Mouse (Mus musculus): Measurements from ENCODE around the gene Gm128. TPM values are rescaled to one million over a fixed set of nuclear protein-coding genes. Genes with fewer than 3 reads are reported as not detected.

Gene Gm128
- polyA plus RNA-seq, 2 experiments, result 0.12 to 0.19 TPM

GRCm38 (mm10) chr3:95286510-95286909 lies 45.1 kb upstream of the Gm128 start:
- Histone ChIP-seq H3K9me3 (ENCODE audit: control insufficient read depth, low read length) (no peaks in the 10 kb centered on the region), H3K27me3 (ENCODE audit: control insufficient read depth, insufficient read depth, low read length) (no peaks in the 10 kb centered on the region), H3K36me3 (replicated peaks; ENCODE audit: control insufficient read depth, insufficient read depth, low read depth) (peaks cover 2% of the 10 kb centered on the region; the same call in 1 of the 2 replicates), H3K4me2 (ENCODE audit: low read depth) (no peak overlapping the region), H3K9ac (replicated peaks) (no peak overlapping the region), H3K27ac (no peak overlapping the region), H3K4me1 (replicated peaks; ENCODE audit: control insufficient read depth in 2 of 2, insufficient read depth in 2 of 2, low read length in 1 of 2) (peaks cover 4 to 16% of the 10 kb centered on the region in 2 experiments; a peak in 3 of 4 replicates), H3K4me3 (ENCODE audit: insufficient read depth in 1 of 2, low read depth in 2 of 2, low read length in 2 of 2) (no peak overlapping the region)
- 36% methylated on average over 7 of the region's 7 CpGs for WGBS (ENCODE audit: insufficient replicate concordance)
- TF ChIP-seq CTCF (IDR thresholded peaks at IDR 0.05; ENCODE audit: low read depth) (no peak), EP300 (IDR thresholded peaks at IDR 0.05; ENCODE audit: low read depth) (no peak)
- DNase-seq (ENCODE audit: low read depth in 3 of 3, low spot score in 3 of 3) (no peak), ATAC-seq (ENCODE audit: insufficient read depth) (no peak)

GRCm38 (mm10) chr3:95286011-95286410 lies 44.6 kb upstream of the Gm128 start:
- H3K4me2 ChIP-seq (ENCODE audit: low read depth), result no peak overlapping the region
- DNase-seq (ENCODE audit: low read depth in 3 of 3, low spot score in 3 of 3), result no peak
- no peak for TF ChIP-seq CTCF (IDR thresholded peaks at IDR 0.05; ENCODE audit: low read depth)
- no peak for TF ChIP-seq EP300 (IDR thresholded peaks at IDR 0.05; ENCODE audit: low read depth)
- H3K4me3 ChIP-seq (ENCODE audit: insufficient read depth in 1 of 2, low read depth in 2 of 2, low read length in 2 of 2), result no peak overlapping the region
- WGBS (ENCODE audit: insufficient replicate concordance), result 63% methylated on average over 5 of the region's 5 CpGs
- H3K9ac ChIP-seq (replicated peaks), result no peak overlapping the region
- H3K4me1 ChIP-seq (replicated peaks; ENCODE audit: control insufficient read depth in 2 of 2, insufficient read depth in 2 of 2, low read length in 1 of 2), result peaks cover 4 to 16% of the 10 kb centered on the region in 2 experiments; a peak in 3 of 4 replicates
- H3K27me3 ChIP-seq (ENCODE audit: control insufficient read depth, insufficient read depth, low read length), result no peaks in the 10 kb centered on the region
- no peak for ATAC-seq (ENCODE audit: insufficient read depth)
- H3K9me3 ChIP-seq (ENCODE audit: control insufficient read depth, low read length), result no peaks in the 10 kb centered on the region
- no peak overlapping the region for H3K27ac ChIP-seq
- peaks cover 2% of the 10 kb centered on the region; the same call in 1 of the 2 replicates for H3K36me3 ChIP-seq (replicated peaks; ENCODE audit: control insufficient read depth, insufficient read depth, low read depth)

GRCm38 (mm10) chr3:95285390-95285789 lies 44.0 kb upstream of the Gm128 start:
- Histone ChIP-seq H3K4me1 (replicated peaks; ENCODE audit: control insufficient read depth in 2 of 2, insufficient read depth in 2 of 2, low read length in 1 of 2) (peaks cover 8 to 20% of the 10 kb centered on the region in 2 experiments), H3K9ac (replicated peaks) (no peak overlapping the region), H3K4me2 (ENCODE audit: low read depth) (no peak overlapping the region), H3K4me3 (ENCODE audit: insufficient read depth in 1 of 2, low read depth in 2 of 2, low read length in 2 of 2) (no peak overlapping the region), H3K27ac (no peak overlapping the region), H3K27me3 (ENCODE audit: control insufficient read depth, insufficient read depth, low read length) (no peaks in the 10 kb centered on the region), H3K9me3 (ENCODE audit: control insufficient read depth, low read length) (no peaks in the 10 kb centered on the region), H3K36me3 (replicated peaks; ENCODE audit: control insufficient read depth, insufficient read depth, low read depth) (no peaks in the 10 kb centered on the region; the same call in 1 of the 2 replicates)
- ATAC-seq (ENCODE audit: insufficient read depth) (no peak), DNase-seq (ENCODE audit: low read depth in 3 of 3, low spot score in 3 of 3) (no peak)
- no peak for TF ChIP-seq CTCF (IDR thresholded peaks at IDR 0.05; ENCODE audit: low read depth)
- TF ChIP-seq EP300 (IDR thresholded peaks at IDR 0.05; ENCODE audit: low read depth), result no peak
- 85% methylated on average over 5 of the region's 5 CpGs for WGBS (ENCODE audit: insufficient replicate concordance)

- DNase-seq (ENCODE audit: low read depth in 3 of 3, low spot score in 3 of 3) (no peak), ATAC-seq (ENCODE audit: insufficient read depth) (no peak)
- Histone ChIP-seq H3K9me3 (ENCODE audit: control insufficient read depth, low read length) (no peaks in the 10 kb centered on the region), H3K27me3 (ENCODE audit: control insufficient read depth, insufficient read depth, low read length) (no peaks in the 10 kb centered on the region), H3K9ac (replicated peaks) (no peak overlapping the region; the same call in 1 of the 2 replicates), H3K4me1 (replicated peaks; ENCODE audit: control insufficient read depth in 2 of 2, insufficient read depth in 2 of 2, low read length in 1 of 2) (peaks cover 11 to 23% of the 10 kb centered on the region in 2 experiments), H3K36me3 (replicated peaks; ENCODE audit: control insufficient read depth, insufficient read depth, low read depth) (no peaks in the 10 kb centered on the region; the same call in 1 of the 2 replicates), H3K4me3 (ENCODE audit: insufficient read depth in 1 of 2, low read depth in 2 of 2, low read length in 2 of 2) (no peak overlapping the region; a peak in 1 of 4 replicates), H3K27ac (no peak overlapping the region), H3K4me2 (ENCODE audit: low read depth) (peak overlapping the region; percentile 87)
- WGBS (ENCODE audit: insufficient replicate concordance), result 83% methylated on average over 12 of the region's 12 CpGs
- TF ChIP-seq CTCF (IDR thresholded peaks at IDR 0.05; ENCODE audit: low read depth) (no peak), EP300 (IDR thresholded peaks at IDR 0.05; ENCODE audit: low read depth) (no peak)
Observed at GRCm38 (mm10) chr3:95284501-95285281, 43.3 kb upstream of the Gm128 start.

- TF ChIP-seq EP300 (IDR thresholded peaks at IDR 0.05; ENCODE audit: low read depth) (no peak), CTCF (IDR thresholded peaks at IDR 0.05; ENCODE audit: low read depth) (no peak)
- Histone ChIP-seq H3K9ac (replicated peaks) (peak overlapping the region; percentile 95), H3K27me3 (ENCODE audit: control insufficient read depth, insufficient read depth, low read length) (no peaks in the 10 kb centered on the region), H3K4me2 (ENCODE audit: low read depth) (peak overlapping the region; percentile 87), H3K4me1 (replicated peaks; ENCODE audit: control insufficient read depth in 2 of 2, insufficient read depth in 2 of 2, low read length in 1 of 2) (peaks cover 13 to 26% of the 10 kb centered on the region in 2 experiments), H3K27ac (no peak overlapping the region; the same call in 1 of the 2 replicates), H3K9me3 (ENCODE audit: control insufficient read depth, low read length) (no peaks in the 10 kb centered on the region), H3K36me3 (replicated peaks; ENCODE audit: control insufficient read depth, insufficient read depth, low read depth) (no peaks in the 10 kb centered on the region; the same call in 1 of the 2 replicates), H3K4me3 (ENCODE audit: insufficient read depth in 1 of 2, low read depth in 2 of 2, low read length in 2 of 2) (peak overlapping the region; percentile 75 to 88)
- no peak for ATAC-seq (ENCODE audit: insufficient read depth)
- WGBS (ENCODE audit: insufficient replicate concordance), result 27% methylated on average over 1 of the region's 1 CpGs
- DNase-seq (ENCODE audit: low read depth in 3 of 3, low spot score in 3 of 3), result no peak
Observed at GRCm38 (mm10) chr3:95284062-95284461, 42.7 kb upstream of the Gm128 start.

All from liver, embryonic 14.5 days (tissue).